Mouse (Mus musculus): ENCODE results near the gene Mlana. TPM values are rescaled to one million over a fixed set of nuclear protein-coding genes. Genes with fewer than 3 reads are reported as not detected.

Gene Mlana
- polyA plus RNA-seq, 1 experiment from 2014 or later: 1.7 TPM

DNA sequence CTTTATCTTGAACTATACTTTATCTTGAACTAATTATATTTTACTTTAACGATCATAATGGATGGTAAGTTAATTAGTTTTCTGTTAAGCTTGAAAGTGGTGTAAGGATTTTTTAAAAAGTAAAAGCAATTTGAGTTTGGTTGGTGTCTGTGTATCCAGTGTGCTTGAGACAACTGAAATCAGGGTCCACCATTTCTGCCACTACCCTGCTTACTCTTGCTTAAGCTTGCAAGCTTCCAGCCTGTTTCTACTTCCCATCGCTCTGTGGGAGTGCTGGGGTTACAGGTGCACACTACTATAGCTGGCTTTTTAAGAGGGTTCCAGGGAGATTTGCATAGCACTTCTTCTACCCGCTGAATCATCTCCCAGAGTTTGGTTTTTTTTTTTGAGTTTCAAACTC, 11.8 kb downstream of the Mlana start:
- Histone ChIP-seq H3K36me3 (no peaks in the 10 kb centered on the region), H3K27me3 (no peaks in the 10 kb centered on the region), H3K4me1 (0 out of 2 replicates have a peak, but pooled peaks cover 3% of the 10 kb centered on the region), H3K4me3 (no peak overlapping the region), H3K27ac (no peak overlapping the region), H3K9ac (no peak overlapping the region), H3K4me2 (no peak overlapping the region), H3K9me3 (no peaks in the 10 kb centered on the region)
- ATAC-seq (ENCODE audit: insufficient number of reproducible peaks, low FRiP score, low TSS enrichment, low read depth): no peak
- WGBS: 75% methylated on average over 3 of the region's 3 CpGs

DNA sequence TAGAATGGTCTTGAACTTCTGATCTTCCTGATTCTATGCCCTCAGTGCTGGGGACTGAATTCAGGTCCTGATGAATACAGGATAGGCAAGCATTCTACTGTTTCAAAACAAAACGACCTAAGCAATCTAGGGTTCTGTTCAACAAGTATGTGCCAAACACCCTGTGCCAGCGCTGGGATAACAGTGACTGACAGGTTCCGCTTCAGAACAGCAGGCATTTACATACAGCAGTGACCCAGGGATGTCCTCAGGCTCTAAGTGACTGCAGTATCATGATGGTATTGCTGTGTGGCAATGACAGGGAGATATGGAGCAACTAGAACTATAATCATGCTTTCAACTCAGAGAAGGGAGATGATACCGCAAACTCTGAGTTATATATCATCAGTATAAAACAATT, 15.8 kb downstream of the Mlana start:
- Histone ChIP-seq H3K27me3 (no peaks in the 10 kb centered on the region), H3K36me3 (peaks cover 26% of the 10 kb centered on the region), H3K4me1 (no peaks in the 10 kb centered on the region), H3K4me3 (no peak overlapping the region), H3K27ac (no peak overlapping the region), H3K9me3 (no peaks in the 10 kb centered on the region), H3K4me2 (no peak overlapping the region), H3K9ac (no peak overlapping the region)
- ATAC-seq (ENCODE audit: insufficient number of reproducible peaks, low FRiP score, low TSS enrichment, low read depth): no peak
- 79% methylated on average over 4 of the region's 4 CpGs for WGBS

GRCm38 (mm10) chr19:29717854-29718253, 20.2 kb downstream of the Mlana start:
- H3K9me3 ChIP-seq: no peaks in the 10 kb centered on the region
- H3K27ac ChIP-seq: no peak overlapping the region
- ATAC-seq (ENCODE audit: insufficient number of reproducible peaks, low FRiP score, low TSS enrichment, low read depth): no peak
- H3K27me3 ChIP-seq: no peaks in the 10 kb centered on the region
- 89% methylated on average over 3 of the region's 3 CpGs for WGBS
- no peak overlapping the region for H3K4me2 ChIP-seq
- no peak overlapping the region for H3K9ac ChIP-seq
- H3K4me1 ChIP-seq: no peaks in the 10 kb centered on the region
- no peak overlapping the region for H3K4me3 ChIP-seq
- peaks cover 38% of the 10 kb centered on the region for H3K36me3 ChIP-seq

DNA sequence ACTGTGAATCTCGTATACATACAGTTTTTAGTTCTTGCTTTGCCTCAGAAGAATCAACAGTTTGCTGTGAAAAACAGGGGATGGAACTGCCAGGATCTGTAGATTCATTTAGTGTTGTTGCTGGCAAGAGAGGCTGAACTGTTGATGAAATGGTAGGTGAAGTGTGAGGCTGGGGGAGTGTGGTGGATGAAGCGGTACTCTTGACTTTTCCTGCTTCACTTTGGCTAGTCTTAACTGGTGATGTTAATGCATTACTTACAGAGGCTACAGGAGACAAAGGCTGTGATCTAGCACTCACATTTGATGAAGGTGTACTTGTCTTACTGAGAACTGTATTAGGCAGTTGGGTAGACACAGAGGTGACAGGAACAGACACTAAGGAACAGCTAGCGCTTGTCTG, 20.9 kb downstream of the Mlana start:
- Histone ChIP-seq H3K27me3 (no peaks in the 10 kb centered on the region), H3K36me3 (peaks cover 38% of the 10 kb centered on the region), H3K4me2 (no peak overlapping the region), H3K9me3 (no peaks in the 10 kb centered on the region), H3K4me3 (no peak overlapping the region), H3K4me1 (no peaks in the 10 kb centered on the region), H3K27ac (no peak overlapping the region), H3K9ac (no peak overlapping the region)
- WGBS: 96% methylated on average over 3 of the region's 3 CpGs
- ATAC-seq (ENCODE audit: insufficient number of reproducible peaks, low FRiP score, low TSS enrichment, low read depth): no peak

DNA sequence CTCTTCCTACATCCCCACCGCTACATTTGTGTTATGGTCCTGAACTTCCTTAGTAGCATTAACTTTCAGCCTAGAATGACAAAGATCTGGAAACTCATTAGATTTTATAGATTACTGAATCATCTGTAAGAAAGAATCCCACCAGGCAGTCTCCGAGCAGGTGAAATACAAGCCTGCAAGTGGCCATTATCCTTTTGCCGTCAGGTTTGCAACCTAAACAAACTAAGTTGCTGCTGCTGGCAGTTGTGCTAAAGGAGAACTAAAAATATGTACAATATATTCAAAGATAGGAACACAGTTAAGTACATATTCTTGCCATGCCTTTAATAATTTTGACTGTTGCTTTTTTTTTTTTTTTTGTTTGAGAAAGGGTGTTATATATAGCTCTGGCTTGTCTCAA, 37.8 kb downstream of the Mlana start:
- H3K4me3 ChIP-seq: no peak overlapping the region
- no peaks in the 10 kb centered on the region for H3K9me3 ChIP-seq
- WGBS: 63% methylated on average over 3 of the region's 3 CpGs
- H3K4me1 ChIP-seq: no peaks in the 10 kb centered on the region
- H3K36me3 ChIP-seq: no peaks in the 10 kb centered on the region
- H3K4me2 ChIP-seq: no peak overlapping the region
- ATAC-seq (ENCODE audit: insufficient number of reproducible peaks, low FRiP score, low TSS enrichment, low read depth): no peak
- no peak overlapping the region for H3K27ac ChIP-seq
- no peaks in the 10 kb centered on the region for H3K27me3 ChIP-seq
- no peak overlapping the region for H3K9ac ChIP-seq

DNA sequence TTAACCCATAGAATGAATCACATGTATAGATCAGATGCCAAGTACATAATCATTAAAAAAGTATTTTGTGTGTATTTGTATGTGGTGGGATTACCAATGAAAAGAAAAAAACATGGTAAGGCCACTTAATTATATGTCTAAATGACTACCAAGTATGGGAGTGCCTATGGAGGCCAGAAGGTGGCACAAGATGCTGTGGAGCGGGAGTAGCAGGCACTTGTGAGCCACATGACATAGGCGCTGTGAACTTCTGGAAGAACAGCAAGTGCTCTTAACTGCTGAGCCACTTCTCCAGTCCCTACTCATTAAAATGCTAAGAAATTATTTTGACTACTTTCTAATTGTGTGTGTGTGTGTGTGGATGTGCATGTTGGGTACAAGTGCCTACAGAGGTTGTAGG, 42.0 kb downstream of the Mlana start:
- H3K36me3 ChIP-seq: no peaks in the 10 kb centered on the region
- H3K4me1 ChIP-seq: no peaks in the 10 kb centered on the region
- no peaks in the 10 kb centered on the region for H3K9me3 ChIP-seq
- no peak overlapping the region for H3K4me3 ChIP-seq
- H3K27ac ChIP-seq: no peak overlapping the region
- ATAC-seq (ENCODE audit: insufficient number of reproducible peaks, low FRiP score, low TSS enrichment, low read depth): no peak
- no peaks in the 10 kb centered on the region for H3K27me3 ChIP-seq
- 88% methylated on average over 2 of the region's 2 CpGs for WGBS
- H3K9ac ChIP-seq: no peak overlapping the region
- H3K4me2 ChIP-seq: no peak overlapping the region

GRCm38 (mm10) chr19:29740661-29741060, 43.0 kb downstream of the Mlana start:
- Histone ChIP-seq H3K27me3 (no peaks in the 10 kb centered on the region), H3K9ac (no peak overlapping the region), H3K4me3 (no peak overlapping the region), H3K9me3 (no peaks in the 10 kb centered on the region), H3K27ac (no peak overlapping the region), H3K36me3 (no peaks in the 10 kb centered on the region), H3K4me2 (no peak overlapping the region), H3K4me1 (no peaks in the 10 kb centered on the region)
- no peak for ATAC-seq (ENCODE audit: insufficient number of reproducible peaks, low FRiP score, low TSS enrichment, low read depth)
- 80% methylated on average over 1 of the region's 1 CpGs for WGBS

GRCm38 (mm10) chr19:29743531-29743930, 45.9 kb downstream of the Mlana start:
- no peak for ATAC-seq (ENCODE audit: insufficient number of reproducible peaks, low FRiP score, low TSS enrichment, low read depth)
- Histone ChIP-seq H3K27me3 (no peaks in the 10 kb centered on the region), H3K36me3 (peaks cover 3% of the 10 kb centered on the region; the same call in 1 of the 2 replicates), H3K9me3 (no peaks in the 10 kb centered on the region), H3K27ac (no peak overlapping the region), H3K4me3 (no peak overlapping the region), H3K4me2 (no peak overlapping the region), H3K4me1 (no peaks in the 10 kb centered on the region), H3K9ac (no peak overlapping the region)
- 65% methylated on average over 5 of the region's 5 CpGs for WGBS

DNA sequence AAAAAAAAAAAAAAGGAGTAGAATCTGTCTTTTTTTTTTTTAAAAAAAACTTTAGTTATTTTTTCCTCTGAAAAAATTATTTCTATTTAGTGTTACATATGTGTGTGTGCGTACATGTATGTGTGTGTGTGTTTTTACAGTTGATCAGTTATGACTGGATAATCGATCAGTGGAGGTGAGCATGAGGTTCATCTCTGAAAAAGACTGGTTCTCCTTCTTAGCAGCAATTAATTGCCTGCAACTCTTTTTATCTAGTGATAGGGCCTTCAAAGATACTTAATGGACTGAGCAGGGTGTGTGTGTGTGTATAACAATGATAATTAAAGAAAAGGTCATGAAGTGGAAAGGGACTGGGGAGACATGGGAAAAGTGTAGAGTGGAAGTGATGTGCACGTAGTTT, 53.4 kb downstream of the Mlana start:
- 95% methylated on average over 3 of the region's 3 CpGs for whole genome bisulfite sequencing
- no peak overlapping the region for H3K4me2 ChIP-seq
- no peaks in the 10 kb centered on the region for H3K27me3 ChIP-seq
- H3K27ac ChIP-seq: no peak overlapping the region
- no peaks in the 10 kb centered on the region for H3K4me1 ChIP-seq
- no peaks in the 10 kb centered on the region for H3K9me3 ChIP-seq
- H3K36me3 ChIP-seq: peaks cover 3% of the 10 kb centered on the region; the same call in 1 of the 2 replicates
- H3K9ac ChIP-seq: no peak overlapping the region
- ATAC-seq (ENCODE audit: insufficient number of reproducible peaks, low FRiP score, low TSS enrichment, low read depth): no peak
- no peak overlapping the region for H3K4me3 ChIP-seq

DNA sequence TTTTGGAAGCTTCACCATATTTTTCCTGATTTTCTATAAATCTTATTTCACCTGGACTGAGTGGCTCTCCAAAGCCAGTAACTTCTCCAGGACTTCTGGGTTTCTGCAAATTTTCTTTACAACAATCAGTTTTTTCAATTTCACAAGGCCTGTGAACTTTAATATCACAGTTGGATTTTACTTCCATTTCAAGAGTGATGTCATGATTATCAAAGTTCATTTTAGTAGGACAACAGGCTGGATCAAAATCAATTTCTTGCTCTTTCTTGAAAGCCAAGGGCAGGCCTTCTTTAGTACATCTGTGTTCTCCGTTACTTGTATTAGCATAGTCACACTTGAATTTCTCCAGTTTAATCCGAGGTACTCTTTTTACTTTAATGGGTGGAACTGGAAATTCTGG, 56.3 kb downstream of the Mlana start:
- H3K27ac ChIP-seq: no peak overlapping the region
- no peaks in the 10 kb centered on the region for H3K9me3 ChIP-seq
- 77% methylated on average over 2 of the region's 2 CpGs for WGBS

More for the DNA sequence above, 56.3 kb downstream of the Mlana start:
- Histone ChIP-seq H3K4me3 (no peak overlapping the region), H3K36me3 (no peaks in the 10 kb centered on the region), H3K27me3 (no peaks in the 10 kb centered on the region), H3K4me1 (no peaks in the 10 kb centered on the region), H3K4me2 (no peak overlapping the region), H3K9ac (no peak overlapping the region)
- no peak for ATAC-seq (ENCODE audit: insufficient number of reproducible peaks, low FRiP score, low TSS enrichment, low read depth)

Other genes starting within 250 kb of the Mlana start
- gene Ric1, start 175.5 kb upstream of the Mlana start, polyA plus RNA-seq (2015; fragmentation: Nextera tagmentation; extraction: Ambion mirVana): 16.1 and 19.8 TPM in 2 replicates
- gene Ermp1, start 49.4 kb upstream of the Mlana start, polyA plus RNA-seq (2015; fragmentation: Nextera tagmentation; extraction: Ambion mirVana): 16.9 and 21.5 TPM in 2 replicates
- 4.2 and 5.0 TPM in 2 replicates for gene 9930021J03Rik, start 108.2 kb downstream of the Mlana start, polyA plus RNA-seq (2015; fragmentation: Nextera tagmentation; extraction: Ambion mirVana)
- gene Ranbp6, start 115.2 kb downstream of the Mlana start, polyA plus RNA-seq (2015; fragmentation: Nextera tagmentation; extraction: Ambion mirVana): 15.8 and 17.3 TPM in 2 replicates
- gene Il33, start 227.3 kb downstream of the Mlana start, polyA plus RNA-seq (2015; fragmentation: Nextera tagmentation; extraction: Ambion mirVana): 7.3 and 9.2 TPM in 2 replicates